Mouse (Mus musculus) telencephalon, adult 2 months (tissue): Measurements from ENCODE around the gene A930004D18Rik.

Experiments used
- DNase-seq: peaks from one replicate; pipeline ENCODE4 v3.0.0-alpha.2; 2011; ENCODE audit warnings: low read depth, low spot score

The A930004D18Rik gene

GRCm38 (mm10) chr2:18038141-18038752 is 710 bp upstream of the A930004D18Rik start:
- DNase-seq, result no peak

- no peak for DNase-seq
Measured at GRCm38 (mm10) chr2:18034371-18035250, 2.9 kb downstream of the A930004D18Rik start.

GRCm38 (mm10) chr2:18033166-18034108 is 4.1 kb downstream of the A930004D18Rik start:
- no peak for DNase-seq

- DNase-seq, result no peak
Measured at GRCm38 (mm10) chr2:18032538-18032895, 5.0 kb downstream of the A930004D18Rik start.

GRCm38 (mm10) chr2:18031831-18032537 is 5.6 kb downstream of the A930004D18Rik start:
- no peak for DNase-seq

GRCm38 (mm10) chr2:18031271-18031821 is 6.2 kb downstream of the A930004D18Rik start:
- DNase-seq, result no peak

- DNase-seq, result no peak
Measured at GRCm38 (mm10) chr2:18030581-18030980, 7.0 kb downstream of the A930004D18Rik start.

GRCm38 (mm10) chr2:18029656-18030055 is 7.9 kb downstream of the A930004D18Rik start:
- DNase-seq, result no peak

- DNase-seq, result no peak
Measured at GRCm38 (mm10) chr2:18028140-18029021, 9.2 kb downstream of the A930004D18Rik start.

- DNase-seq, result peak; percentile 74
Measured at GRCm38 (mm10) chr2:18027448-18028139, 9.9 kb downstream of the A930004D18Rik start.

GRCm38 (mm10) chr2:18026116-18026947 is 11.2 kb downstream of the A930004D18Rik start:
- DNase-seq, result no peak

- no peak for DNase-seq
Measured at GRCm38 (mm10) chr2:18025781-18026115, 11.8 kb downstream of the A930004D18Rik start.

- DNase-seq, result no peak
Measured at GRCm38 (mm10) chr2:18025116-18025515, 12.4 kb downstream of the A930004D18Rik start.

- DNase-seq, result no peak
Measured at GRCm38 (mm10) chr2:18022886-18023285, 14.7 kb downstream of the A930004D18Rik start.

GRCm38 (mm10) chr2:18019122-18019521 is 18.4 kb downstream of the A930004D18Rik start:
- DNase-seq, result no peak

GRCm38 (mm10) chr2:18017321-18017720 is 20.2 kb downstream of the A930004D18Rik start:
- DNase-seq, result no peak

GRCm38 (mm10) chr2:18016639-18017038 is 20.9 kb downstream of the A930004D18Rik start:
- no peak for DNase-seq

- no peak for DNase-seq
Measured at GRCm38 (mm10) chr2:18015581-18015980, 22.0 kb downstream of the A930004D18Rik start.
